Mouse (Mus musculus): Measurements from ENCODE around the gene Ankrd34c.

Ankrd34c gene

GRCm38 (mm10) chr9:89738295-89738694 lies at the start of gene Ankrd34c:
Ankrd34c (minus strand) TSS chr9:89738475.
- no peak for DNase-seq (ENCODE audit: low spot score)

GRCm38 (mm10) chr9:89787532-89787931 lies 49.3 kb upstream of the Ankrd34c start:
- DNase-seq (ENCODE audit: low spot score): no peak

- DNase-seq (ENCODE audit: low spot score): no peak
These were observed 43.2 kb upstream of the Ankrd34c start for GRCm38 (mm10) chr9:89781395-89781927.

DNA sequence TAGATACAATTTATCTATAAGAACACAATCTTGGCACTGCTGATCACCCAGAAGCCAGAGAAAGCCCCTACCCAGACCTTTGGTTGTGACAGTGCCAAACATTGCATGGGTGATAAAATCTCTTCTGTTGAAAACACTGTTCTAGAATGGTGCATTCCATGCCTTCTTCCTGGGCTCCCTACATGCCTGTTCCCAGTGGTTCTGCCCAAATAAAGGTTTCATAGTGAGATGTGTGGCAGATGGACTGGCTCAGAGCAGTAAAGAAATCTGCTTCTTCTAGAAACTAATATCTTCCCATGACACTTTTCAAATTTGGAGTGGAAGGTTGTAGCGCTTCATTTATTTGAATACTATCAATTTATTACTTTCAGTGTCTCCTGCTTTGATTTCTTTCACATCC lies 41.0 kb upstream of the Ankrd34c start:
- DNase-seq (ENCODE audit: low spot score): no peak

DNA sequence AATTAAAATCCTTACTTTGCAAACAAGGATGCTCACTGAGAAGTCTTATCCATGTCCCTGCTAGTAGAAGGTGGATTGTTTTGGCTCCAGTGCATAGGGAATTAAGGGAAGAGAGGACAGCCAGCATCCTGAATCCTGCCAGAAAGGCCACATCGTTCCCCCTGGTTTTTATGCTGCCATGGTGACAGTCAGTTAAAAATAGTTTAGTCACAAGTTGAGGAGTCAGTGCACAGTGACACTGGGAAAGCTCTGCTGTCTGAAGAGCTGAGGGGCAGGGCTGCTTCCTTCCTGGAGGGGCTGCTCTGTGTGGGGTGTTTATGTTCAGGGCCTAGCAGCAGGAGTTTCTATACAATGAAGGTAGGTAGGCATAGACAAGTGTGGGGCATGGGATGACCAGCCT lies 32.9 kb upstream of the Ankrd34c start:
- no peak for DNase-seq (ENCODE audit: low spot score)

DNA sequence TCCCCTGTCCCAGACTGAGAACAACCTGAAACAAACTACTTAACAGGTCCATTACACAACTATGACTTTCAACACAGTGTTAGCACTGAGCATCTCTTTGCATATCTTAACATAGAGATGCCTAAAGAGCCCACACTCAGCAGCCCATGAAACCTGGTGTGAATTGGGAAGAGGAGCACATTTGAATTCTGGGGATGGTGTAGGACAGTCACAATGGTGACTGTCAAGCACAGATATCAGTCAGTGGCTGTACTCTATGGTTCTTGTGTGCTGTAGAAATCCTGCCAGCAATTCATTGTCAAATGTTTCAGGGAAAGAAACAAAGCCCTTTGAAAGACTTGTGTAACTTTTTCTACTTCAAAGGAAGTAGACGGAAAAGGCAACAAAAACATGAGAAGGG lies 23.7 kb upstream of the Ankrd34c start:
- no peak for DNase-seq (ENCODE audit: low spot score)

DNA sequence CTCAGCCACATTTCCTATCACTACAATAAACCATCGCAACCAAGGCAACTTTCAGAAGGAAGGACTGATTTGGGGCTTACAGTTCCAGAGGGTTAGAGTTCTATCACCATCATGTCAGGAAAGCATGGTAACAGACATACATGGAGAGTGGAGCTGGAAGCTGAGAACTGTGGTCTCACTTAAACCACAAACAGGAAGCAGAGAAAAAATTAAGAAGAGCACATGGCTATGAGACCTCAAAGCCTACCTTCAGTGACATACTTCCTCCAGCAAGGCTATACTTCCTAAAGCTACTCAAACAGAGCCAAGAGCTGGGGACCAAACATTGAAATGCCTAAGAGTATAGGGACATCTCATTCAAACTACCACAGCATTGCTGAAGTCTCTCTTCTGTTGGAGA lies 20.3 kb upstream of the Ankrd34c start:
- DNase-seq (ENCODE audit: low spot score): no peak

DNA sequence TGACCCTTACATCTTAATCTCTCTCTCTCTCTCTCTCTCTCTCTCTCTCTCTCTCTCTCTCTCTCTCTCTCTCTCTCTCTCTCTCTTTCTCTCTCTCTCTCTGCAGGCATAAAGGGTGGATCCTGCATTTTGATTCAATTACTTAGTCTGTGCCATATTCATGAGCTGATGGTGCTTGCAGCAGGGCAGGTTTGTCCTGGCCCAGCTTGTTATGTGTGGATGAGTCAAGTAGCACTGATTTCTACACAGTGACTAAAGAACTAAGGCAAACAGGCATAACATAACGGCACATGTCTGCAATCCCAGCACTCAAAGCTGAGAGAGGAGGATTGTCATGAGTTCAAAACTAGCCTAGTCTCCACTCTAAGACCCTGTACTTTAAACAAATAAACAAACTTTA lies 19.9 kb upstream of the Ankrd34c start:
- no peak for DNase-seq (ENCODE audit: low spot score)

- no peak for DNase-seq (ENCODE audit: low spot score)
These were observed 19.3 kb upstream of the Ankrd34c start for GRCm38 (mm10) chr9:89757571-89757970.

GRCm38 (mm10) chr9:89740041-89740440 lies 1.8 kb upstream of the Ankrd34c start:
- DNase-seq (ENCODE audit: low spot score): no peak

DNA sequence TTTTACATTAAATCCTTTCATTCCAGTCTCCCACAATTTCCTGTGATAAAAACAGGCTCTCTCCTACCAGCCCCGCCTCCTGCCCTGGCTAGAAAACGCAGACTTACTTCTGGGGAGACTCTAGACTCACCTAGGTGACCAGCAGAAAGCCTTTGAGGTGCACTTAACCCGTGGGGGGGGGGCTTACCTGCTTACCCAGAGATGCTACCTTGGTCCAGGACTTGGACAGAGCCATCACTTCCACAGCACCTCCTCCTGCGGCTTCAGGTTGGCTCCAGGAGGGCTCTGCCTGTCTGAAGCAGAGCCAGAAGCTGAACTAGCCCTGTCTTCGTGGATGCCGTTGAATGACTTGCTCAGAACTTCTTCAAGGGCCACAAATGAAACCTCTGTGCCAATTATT lies 387 bp downstream of the Ankrd34c start:
- DNase-seq (ENCODE audit: low spot score): no peak

DNA sequence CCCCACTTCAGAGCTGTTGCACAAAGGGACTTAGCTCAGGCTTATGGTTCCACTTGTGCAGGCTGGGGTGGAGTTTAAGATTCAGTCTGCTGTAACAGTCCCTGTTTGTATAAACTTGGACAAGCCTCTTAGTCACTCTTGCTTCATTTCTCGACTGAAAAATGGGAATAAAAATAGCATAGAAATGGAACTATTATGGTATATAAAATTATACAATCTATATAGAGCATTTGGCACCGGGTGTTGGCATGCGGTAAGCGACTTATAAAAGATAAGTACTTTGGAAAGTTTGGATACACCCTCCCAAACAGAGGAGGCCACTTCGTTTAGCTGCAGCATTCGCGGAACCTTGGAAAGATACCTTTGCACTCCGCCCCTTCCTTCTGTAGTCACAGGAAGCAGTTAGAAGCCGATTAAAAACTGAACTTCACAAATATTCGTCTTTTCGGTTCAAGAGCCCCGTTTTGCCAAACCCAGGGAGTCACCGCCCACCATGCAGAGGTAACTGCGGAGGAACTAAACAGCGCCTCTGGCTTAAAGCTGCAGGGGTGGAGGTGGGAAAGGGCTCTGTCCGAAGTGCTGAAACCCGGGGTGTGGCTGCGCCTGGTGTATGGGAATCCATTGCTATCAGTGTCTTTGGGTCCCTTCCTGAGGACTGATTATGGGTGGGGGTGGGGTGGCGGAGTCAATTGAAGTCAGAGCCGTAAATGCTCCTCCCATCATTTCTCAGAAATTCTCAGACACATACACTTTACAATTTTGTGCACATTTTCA lies 1.2 kb downstream of the Ankrd34c start:
- no peak for DNase-seq (ENCODE audit: low spot score)

DNA sequence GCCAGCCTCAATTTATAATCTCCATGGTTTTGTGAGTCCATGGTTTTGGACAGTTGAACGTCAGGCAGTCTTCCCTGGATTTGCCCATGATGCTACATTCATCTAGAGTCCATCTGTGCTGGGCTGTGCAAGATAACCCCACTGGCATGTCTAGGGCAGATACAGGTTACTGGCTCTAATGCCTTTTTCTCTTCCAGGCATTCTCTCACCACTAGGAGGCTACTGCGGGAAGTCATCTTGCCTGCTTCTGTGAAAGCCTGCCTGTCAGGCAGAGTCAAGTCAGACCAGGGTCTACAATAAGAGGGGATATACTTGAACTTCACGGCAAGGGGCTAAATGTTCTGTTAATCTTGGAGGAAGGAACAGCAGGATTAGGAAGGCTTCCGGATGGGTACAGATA lies 31.4 kb downstream of the Ankrd34c start:
- peak; percentile 17 for DNase-seq (ENCODE audit: low spot score)

DNA sequence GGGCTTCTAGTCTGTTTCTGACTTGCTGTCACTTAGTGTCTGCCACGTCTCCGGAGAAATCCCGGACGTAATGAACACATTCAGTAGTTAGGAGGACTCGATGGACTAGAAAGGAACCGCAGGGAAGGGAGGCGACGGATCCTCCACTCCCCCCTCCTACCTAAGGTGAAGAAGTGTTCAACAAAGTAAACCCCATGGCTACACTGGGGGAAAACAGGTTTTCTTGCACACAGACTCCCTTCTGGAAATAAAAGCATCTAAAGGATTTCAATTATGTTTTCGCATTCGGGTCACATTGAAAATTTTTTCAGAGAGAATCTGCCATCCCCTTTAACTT lies 33.1 kb downstream of the Ankrd34c start:
- DNase-seq (ENCODE audit: low spot score): no peak

DNA sequence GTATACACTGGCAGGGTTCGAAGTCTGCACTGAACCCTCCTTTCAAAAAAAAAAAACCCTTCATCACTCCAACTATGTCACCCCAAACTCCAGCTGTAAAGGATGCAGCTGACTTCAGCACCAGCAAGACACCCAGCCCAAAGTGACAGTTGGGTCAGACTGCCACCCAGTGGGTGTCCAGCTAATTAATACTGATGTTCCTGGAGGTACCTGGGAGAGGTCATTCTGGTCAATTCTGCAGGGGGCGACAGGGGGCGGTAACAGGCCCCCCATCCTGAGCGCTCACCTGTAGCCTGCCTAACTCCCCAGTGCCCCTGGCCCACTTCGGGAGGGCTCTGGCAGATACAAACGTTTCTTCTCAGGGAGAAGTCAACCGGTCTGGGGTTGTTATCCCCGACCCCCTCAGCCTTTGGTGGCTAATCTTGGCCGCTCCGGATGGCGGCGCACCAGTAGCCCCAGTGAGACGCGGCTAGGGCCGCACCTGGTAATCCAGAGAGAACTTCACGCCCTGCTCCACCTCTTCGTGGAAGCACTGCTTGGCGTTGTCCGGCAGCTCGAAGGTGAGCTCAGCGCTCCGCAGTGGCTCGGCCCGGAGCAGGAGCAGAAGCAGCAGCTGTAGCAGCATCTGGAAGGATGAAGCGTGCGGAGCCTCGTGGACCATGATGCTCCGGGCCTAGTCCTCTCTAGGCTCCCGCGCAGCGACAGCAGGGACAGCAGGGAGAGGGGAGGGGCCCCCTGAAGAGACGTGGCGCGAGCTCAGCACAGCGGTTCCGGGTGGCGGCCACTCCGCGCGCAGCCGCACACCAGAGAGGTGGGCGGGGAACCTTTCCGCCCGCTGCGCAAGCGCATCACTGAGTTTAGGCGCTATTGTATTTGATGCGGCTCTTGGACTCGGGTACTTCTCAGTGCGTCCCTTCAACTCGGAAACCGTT lies 33.7 kb downstream of the Ankrd34c start, which contains the start of gene Tmed3:
TSS of gene Tmed3 (minus strand) at position 804 of the 932 bp plus-strand sequence.
- peak; percentile 88 for DNase-seq (ENCODE audit: low spot score)

- no peak for DNase-seq (ENCODE audit: low spot score)
These were observed 37.3 kb downstream of the Ankrd34c start for GRCm38 (mm10) chr9:89700910-89701457.

- DNase-seq (ENCODE audit: low spot score): no peak
These were observed 43.1 kb downstream of the Ankrd34c start for GRCm38 (mm10) chr9:89695143-89695542.

DNA sequence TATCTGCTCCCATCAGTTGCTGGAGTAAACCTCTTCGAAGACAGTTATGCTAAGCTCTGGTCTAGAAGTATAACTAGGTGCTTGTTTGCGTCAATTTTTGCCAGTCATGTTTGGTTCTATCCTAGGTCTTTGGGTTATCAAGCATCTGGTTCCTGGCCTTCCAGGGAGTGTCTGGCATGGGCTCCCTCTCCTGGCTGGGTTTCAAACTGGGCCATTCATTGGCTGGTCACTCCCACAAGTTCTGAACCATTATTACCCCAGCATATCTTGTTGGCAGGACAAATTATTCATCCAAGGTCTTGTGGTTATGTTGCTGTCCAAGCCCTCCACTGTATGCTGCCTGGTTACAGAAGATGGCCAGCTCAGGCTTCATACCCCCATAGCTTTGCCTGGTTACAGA lies 44.6 kb downstream of the Ankrd34c start:
- DNase-seq (ENCODE audit: low spot score): no peak

- no peak for DNase-seq (ENCODE audit: low spot score)
These were observed 49.1 kb downstream of the Ankrd34c start for GRCm38 (mm10) chr9:89689179-89689578.

DNA sequence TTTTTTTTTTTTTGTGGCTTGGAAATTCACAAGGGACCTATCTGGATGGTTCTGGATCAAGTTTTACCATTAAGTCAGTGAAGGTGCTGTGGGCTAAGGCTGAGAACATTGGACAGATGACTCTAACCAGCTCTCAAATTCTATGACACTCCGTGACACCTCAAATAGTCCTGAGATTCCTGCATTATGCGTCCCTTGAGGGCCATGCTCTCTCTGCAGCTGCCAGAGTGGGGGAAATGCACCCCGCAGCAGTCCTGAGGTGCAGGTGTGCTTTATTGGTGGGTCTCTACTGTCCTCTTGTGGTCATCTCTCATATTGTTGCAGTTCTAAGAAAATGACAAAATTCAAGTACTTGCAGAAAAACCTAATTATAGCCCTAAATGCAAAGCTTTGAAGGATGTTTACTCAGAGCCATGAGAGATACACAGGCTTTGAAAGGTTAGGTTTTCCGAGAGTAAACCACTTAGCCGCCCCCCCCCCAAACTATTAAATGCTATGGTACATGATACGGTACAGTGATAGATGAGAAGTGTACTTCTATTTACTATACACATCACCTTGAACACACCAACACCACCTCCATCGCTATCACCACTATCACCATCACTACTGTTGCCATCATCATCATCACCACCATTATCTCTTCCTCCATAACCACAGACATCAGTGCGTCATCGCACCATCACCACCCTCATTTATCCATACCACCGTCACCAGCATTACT lies 50.6 kb downstream of the Ankrd34c start:
- DNase-seq (ENCODE audit: low spot score): no peak

GRCm38 (mm10) chr9:89686262-89686661 lies 52.0 kb downstream of the Ankrd34c start:
- no peak for DNase-seq (ENCODE audit: low spot score)

- peak; percentile 54 for DNase-seq (ENCODE audit: low spot score)
These were observed 59.3 kb downstream of the Ankrd34c start for GRCm38 (mm10) chr9:89678974-89679373.

Data from adipocyte (in vitro differentiated cells).